Mouse (Mus musculus) ovary, postnatal 10 days (tissue): ENCODE measurements around the gene Immp2l.
"Not testable (repeated sequence)": the region's sequence is repeated elsewhere in the genome, so short reads cannot be mapped to it uniquely, and the experiment has no call there.

Experiments
- DNase-seq: peaks from one replicate; pipeline ENCODE4 v3.0.0; 2022; ENCODE audit warnings: low spot score

Immp2l gene

GRCm38 (mm10) chr12:41023511-41024421, at the start of gene Immp2l:
TSS of gene Immp2l (plus strand) at chr12:41024090.
- peak; percentile 79 for DNase-seq

DNA sequence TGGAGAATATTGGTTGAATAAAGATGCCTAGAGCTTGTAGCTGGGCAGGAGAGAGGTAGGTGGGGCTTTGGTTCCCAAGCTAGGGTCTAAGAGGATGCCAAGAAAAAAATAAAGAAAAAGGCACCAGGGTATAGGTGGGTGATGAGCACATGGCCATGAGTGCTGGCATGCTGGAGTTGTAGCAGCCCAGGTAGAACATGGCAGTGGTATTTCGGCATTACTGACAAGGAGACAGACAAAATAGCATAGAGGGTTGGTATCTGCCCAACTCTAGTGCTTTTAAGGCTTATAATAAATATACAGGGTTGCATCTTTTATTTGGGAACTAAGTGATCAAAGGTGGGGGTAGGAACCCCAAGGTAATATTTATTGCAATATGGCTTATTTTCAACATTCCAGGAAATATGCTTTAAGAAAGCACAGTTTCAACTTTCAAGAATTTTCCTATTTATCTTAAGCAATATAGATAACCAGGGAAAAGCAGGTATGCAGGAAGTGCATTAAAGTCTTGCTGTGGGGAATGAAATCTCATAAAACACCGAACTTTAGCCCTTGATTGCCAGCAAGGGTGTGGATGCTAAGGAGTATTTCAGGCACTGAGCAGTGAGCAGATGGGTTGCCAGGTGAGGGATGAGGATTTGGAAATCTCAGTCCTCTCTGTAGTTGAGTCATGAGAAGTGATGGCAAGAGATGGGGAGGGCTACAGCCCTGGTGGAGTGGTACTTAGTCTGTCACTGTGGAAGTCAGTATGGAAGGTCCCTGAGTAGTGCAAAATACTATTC, 45.0 kb upstream of the Immp2l start:
- no peak for DNase-seq

GRCm38 (mm10) chr12:40979716-40980115, 44.2 kb upstream of the Immp2l start:
- no peak for DNase-seq

DNA sequence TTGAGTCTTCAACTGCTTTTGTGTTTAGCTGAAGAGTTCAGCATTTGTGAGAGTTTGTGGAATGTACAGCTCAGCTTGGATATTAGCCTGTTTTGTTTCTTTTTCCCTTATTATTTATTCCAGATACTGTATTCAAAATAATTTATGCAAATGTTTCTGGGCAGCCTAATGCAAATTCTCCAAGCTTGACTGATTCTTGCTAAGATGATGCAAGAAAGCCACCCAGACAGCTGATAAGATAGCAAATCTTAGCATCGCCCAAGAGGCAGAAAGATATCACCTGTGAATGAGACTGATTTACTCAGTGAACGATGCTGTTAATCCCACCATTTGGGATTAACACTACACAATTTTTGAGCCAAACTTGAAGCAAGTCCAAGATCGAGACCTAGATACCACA, 43.7 kb upstream of the Immp2l start:
- no peak for DNase-seq

GRCm38 (mm10) chr12:40983021-40983420, 40.9 kb upstream of the Immp2l start:
- no peak for DNase-seq

GRCm38 (mm10) chr12:40984735-40985134, 39.2 kb upstream of the Immp2l start:
- DNase-seq = no peak

DNA sequence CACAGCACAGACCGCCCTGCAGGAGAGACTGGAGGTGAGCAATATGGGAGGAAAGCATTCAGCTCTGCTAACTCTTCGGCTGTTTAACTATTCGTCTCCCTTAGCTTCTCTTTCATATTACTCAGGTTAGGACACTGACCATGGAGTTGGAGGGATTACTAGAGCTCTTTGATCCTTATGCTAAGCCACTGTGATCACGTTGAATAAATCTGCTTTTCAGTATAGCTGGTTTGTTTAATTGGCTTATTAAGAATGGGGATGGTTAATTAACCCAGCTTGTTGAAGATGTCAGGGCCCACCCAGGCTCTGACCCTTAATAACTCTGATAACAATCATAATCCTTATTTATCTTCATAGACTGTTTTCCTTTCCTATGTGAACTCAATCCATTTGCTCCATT, 38.1 kb upstream of the Immp2l start:
- DNase-seq = no peak

GRCm38 (mm10) chr12:40988311-40989065, 35.4 kb upstream of the Immp2l start:
- no peak for DNase-seq

DNA sequence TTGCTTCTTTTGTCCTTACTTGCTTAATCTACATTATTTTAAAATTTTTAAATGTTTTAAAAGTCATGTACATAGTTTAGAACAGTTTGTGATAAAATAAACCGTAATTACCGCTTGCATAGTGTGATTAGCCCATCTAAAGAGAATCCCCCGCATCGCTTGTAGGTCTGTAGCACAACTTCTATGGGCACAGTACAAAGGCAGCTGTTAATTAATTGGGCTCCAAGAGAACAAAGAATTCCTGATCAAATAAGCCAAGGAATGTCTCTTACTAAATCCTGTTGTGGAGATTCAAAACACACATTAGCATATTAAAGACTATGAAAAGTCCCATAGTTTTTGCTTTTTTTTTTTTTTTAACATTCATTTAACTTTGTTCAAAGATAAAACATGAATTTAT, 32.2 kb upstream of the Immp2l start:
- DNase-seq = no peak

- DNase-seq = not testable (repeated sequence)
Observed at GRCm38 (mm10) chr12:40992237-40992636, 31.7 kb upstream of the Immp2l start.

GRCm38 (mm10) chr12:40994846-40995245, 29.0 kb upstream of the Immp2l start:
- no peak for DNase-seq

DNA sequence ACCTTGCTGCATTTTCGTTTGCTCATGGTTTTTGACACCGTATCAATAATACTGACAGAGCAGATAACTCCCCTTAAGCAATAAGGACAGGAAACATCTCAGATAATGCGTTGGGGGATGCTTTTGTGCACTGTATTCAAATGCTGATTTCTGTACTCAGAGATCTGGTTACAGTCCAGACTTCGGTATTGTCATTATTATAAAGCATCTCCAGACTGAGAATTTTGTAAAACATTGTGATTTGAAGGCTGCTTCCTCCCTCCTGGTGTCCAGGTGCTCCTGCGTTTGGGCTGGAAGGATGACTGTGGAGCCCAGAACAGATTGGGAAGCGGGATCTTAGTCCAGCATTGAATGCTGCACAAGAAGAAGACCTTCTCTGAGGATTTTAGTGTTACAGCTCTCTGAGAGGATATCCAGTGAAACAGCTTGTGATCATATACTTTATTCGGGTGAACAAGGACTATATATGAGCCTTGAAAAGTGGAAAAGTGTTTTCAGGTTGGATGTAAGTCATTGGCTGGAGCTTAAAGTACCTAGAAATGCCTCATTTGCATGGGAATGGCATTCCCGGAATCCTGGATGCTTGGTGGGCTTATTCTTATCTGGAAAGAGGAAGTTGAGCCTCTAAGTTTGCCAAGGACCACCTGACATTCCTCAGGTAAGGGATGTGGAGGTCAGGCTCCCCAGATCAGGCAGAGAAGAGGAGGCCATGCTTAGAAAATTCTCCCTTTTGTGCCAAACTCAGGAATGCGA, 28.1 kb upstream of the Immp2l start:
- no peak for DNase-seq

- DNase-seq = no peak
Observed at GRCm38 (mm10) chr12:41022516-41022915, 1.4 kb upstream of the Immp2l start.

- DNase-seq = no peak
Observed at GRCm38 (mm10) chr12:41024512-41024911, 622 bp downstream of the Immp2l start.

- DNase-seq = no peak
Observed at GRCm38 (mm10) chr12:41027485-41027884, 3.6 kb downstream of the Immp2l start.

GRCm38 (mm10) chr12:41031119-41031518, 7.2 kb downstream of the Immp2l start:
- no peak for DNase-seq

DNA sequence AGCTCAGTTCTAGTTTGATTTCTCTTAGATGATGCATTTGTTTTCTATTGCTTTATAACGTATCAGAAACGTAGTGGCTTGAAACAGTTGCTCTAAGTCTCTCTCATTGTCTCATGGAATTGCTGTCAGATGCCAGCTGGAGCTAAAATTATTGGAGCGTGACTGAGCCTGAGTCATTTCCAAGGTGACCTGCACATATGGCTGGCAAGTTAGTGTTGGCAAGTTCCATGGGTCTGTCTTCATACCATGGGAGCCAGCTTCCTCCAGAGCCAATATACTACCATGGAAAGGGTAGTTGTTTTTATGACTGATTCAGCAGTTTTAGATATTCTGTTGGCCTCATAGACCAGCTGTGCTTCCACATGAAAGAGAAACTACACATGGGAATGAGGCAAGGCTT, 9.3 kb downstream of the Immp2l start:
- DNase-seq = no peak

DNA sequence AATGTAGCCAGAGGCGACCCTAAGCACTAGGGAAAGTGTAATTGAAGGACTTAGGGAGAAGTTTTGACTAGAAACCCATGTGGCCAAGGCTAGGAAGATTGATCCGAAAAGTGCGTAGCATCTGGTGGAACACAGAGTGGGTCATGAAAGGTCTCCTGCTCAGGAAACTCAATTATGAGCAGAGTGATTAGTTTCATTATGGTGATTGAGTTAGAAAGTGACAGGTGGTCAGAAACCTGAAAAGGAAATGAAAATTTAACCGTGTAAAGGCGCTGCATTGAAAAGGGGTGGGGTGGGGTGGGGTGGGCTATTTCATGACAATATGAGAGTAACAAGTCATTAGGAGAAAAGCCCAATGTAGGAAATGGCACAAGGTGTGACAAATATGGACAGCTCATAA, 15.9 kb downstream of the Immp2l start:
- no peak for DNase-seq

- no peak for DNase-seq
Observed at GRCm38 (mm10) chr12:41041737-41042136, 17.8 kb downstream of the Immp2l start.

GRCm38 (mm10) chr12:41044493-41045132, 20.7 kb downstream of the Immp2l start:
- DNase-seq = no peak
